Mouse (Mus musculus) heart, adult 11 months (tissue): ENCODE results near the gene Ube2o.
A peak's percentile ranks its signal among the peaks of the same experiment; 100 is the strongest.

ENCODE experiments used
- DNase-seq: peaks from one replicate; pipeline ENCODE4 v3.0.0; 2022

Ube2o gene

DNA sequence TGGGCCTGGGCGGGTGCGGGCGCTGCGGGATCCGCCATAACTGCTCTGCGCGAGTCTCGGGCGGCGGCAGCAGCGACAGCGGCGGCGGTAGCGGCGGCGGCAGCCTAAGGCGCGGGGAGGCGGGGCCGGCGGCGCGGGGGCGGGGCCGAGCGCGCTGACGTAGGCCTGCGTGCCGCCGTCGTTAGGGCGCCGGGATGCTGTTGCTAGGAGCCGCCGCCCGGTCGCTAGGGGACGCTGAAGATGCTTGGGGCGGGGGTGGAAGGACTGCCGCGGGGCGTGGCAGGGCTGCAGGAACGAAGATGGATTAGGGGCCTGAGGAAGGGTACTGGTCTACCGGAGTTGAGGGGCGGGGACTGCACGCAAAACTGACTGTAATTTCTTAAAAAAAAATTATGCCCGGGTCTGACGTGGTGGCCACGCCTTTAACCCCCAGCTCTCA lies at the start of gene Ube2o:
Ube2o (minus strand) TSS at position 72 of the 439 bp plus-strand sequence.
- DNase-seq, result peak; percentile 99

DNA sequence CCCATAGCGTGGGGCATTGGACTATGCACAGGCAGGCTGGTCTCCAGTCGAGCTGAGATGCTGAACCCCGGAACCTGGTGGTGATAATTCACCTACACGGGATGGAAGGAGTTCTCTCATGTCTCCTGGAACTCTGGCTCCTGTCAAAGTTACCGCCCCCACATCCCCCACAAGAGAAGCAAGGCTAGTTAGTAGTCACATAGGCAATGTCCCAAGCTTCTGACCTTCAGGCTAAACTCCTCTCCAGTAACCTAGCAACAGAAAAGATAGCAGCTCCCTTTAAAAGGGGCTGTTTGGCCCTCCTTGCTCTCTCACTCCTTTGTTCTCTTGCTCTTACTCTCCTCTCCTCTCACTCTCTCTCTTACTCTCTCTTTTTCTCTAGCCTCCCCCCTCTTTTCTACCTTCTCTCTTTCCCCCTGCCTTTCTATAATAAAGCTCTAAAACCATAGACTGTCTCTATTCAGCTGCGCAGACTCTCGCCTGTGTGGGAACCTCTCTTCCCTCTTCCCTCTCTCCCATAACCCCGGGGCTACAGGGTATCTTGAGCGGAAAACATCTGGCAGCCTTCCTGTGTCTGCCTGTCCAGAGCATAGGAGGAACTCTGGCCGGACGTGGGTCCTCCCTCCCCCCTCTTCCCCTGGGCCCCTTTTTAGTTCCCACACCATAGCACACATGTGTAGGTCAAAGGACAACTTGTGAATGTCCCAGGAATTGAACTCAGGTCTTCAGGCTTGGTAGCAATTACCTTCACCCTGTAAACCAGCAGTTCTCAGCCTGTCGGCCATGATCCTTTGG lies 49.1 kb upstream of the Ube2o start:
- DNase-seq, result peak; percentile 97

DNA sequence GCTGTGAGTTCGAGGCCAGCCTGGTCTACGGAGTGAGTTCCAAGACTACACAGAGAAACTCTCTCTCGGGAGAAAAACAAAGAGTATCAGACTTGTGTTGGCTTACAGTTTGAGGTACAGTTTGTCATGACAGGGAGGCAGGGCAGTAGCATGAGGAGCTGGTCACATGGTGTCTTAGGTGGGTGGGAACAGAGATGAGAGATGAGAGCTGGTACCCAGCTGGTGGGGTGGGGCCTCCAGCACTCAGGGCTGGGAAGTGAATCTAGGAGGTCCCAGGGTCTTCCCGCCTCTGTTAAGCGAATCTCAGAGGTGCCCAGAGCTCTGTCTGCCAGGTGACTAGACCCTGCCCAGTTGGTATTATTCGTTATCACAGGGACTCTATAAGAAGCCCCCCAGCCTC lies 48.2 kb upstream of the Ube2o start:
- DNase-seq, result peak; percentile 86

DNA sequence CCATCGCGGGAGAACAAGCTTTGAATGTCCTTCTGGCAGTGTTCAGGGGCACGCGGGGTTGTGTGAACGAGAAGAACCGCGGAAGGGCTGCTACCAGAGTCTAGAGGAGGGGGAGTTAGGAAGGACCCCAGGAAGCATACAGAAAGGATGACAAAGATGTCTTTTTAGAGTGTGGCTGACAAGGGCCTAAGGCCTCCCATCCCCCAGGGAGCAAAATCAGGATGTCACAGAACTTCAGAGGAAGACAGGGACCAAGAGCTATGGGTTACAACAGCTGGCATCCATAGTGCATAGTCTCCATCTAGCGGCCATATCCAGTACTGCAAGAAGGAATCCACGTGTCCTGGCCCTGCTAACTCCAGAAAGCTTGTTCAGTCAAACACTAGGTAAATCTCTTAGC lies 47.5 kb upstream of the Ube2o start:
- peak; percentile 98 for DNase-seq

DNA sequence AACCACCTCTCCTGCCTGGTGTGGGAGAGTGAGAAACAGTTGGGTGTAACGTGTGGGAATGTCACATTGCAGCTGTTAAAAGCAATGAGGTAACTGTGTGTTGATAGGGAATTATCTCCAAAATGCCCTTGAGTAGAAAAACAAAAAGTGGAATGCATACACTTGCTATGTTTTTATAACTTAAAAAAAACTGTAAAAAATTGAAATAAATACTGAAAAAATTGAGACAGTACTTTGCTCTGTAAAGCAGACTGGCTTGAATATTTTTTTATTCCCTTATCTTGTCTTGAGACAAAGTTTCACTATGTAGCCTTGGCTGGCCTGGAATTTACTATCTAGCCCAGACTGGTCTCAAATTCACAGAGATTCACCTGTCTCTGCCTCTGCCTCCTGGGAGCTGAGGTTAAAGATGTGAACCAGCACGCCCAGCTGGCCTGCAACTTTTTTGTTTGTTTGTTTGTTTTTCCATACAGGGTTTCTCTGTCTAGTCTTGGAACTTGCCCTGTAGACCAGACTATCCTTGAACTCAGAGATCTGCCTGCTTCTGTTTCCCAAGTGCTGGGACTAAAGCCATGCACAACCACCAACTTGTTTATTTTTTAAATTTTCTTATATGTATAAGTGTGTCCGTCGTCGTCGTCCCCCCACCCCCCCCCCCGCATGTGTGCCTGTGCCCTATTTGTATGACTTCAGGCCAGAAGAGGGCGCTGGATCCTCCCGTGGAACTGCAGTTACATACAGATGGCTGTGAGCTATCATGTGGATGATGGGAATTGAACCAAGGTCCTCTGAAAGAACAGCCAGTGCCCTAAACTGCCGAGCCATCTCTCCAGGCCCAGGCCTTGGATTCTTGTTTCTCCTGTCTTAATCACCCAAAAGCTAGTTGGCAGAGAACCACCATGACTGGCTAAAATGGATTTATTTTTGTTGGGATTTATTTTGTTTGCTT lies 46.1 kb upstream of the Ube2o start:
- peak; percentile 92 for DNase-seq

DNA sequence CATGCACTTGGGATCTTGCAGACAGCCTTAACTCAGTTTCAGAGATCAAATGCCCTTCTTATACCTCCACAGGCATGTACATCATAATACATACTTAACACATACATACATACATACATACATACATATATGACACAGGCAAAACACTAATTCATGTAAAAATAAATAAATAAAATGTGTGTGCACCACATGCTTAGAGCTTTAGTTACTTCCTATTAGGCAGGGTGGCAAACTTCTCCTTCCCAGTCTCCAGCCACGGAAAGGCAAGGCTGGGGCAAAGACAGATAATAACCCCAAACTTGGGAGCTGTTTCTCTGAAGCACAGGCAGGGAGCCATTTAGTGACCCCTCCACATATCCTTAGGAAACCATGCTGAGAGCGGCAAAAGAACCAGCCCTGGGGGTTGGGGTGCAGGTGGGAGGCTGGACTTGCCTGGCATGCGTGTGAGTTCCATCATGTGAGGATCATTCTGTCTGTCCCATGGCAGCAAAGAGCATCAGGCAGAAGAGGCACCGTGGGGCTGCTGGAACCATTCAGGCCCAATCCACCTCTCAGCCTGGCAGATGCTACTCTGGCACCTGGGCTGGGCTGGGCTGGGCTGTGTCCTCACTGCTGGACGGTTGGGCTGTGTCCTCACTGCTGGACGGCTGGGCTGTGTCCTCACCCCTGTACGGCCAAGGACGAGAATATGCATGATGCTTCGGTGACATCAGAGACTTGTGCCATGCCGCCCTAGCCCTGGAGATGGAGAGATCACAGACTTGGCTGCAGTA lies 45.2 kb upstream of the Ube2o start, which contains the start of gene Rhbdf2:
Rhbdf2 (minus strand) TSS at position 721 of the 773 bp plus-strand sequence.
- peak; percentile 91 for DNase-seq

DNA sequence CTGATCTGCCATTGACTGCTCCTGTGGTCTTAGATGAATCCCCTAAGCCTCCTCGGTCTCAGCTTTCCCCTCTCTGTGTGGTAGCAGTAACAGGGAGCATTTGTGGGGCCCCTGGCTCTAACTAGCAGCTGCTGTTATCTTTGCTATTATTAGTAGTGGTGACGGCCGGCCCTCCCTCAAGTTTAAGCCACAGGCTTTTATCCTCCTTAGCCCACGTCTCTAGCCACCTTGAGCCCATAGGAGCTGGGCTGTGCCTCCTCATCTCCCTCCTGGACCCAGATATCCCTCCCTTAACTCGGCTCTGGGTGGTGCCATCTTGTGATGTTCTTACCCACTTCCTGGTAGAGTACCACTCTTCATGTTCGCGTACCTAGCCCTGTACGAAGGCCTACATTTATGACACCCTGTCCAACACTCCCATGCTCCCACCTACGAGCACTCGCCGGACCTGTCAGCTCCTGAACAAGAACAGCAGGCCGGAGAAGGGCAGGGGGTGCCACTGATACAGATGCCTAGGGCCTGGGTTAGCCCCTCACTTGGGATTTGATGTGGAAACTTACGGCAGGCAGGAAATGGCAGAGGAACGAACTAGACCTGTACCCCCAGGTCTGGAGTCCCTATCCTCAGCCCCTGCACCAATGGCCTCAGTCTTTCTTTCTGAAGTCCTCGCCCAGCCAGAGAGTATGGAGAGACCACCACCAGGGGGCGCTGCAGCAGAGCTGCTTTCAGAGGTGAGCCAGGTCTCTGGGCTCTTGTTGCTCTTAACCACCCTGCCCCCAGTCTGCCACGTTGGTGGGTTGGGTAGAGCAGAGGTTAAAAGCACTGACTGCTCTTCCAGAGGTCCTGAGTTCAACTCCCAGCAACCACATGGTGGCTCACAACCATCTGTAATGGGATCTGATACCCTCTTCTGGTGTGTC lies 44.1 kb upstream of the Ube2o start:
- DNase-seq, result peak; percentile 92

DNA sequence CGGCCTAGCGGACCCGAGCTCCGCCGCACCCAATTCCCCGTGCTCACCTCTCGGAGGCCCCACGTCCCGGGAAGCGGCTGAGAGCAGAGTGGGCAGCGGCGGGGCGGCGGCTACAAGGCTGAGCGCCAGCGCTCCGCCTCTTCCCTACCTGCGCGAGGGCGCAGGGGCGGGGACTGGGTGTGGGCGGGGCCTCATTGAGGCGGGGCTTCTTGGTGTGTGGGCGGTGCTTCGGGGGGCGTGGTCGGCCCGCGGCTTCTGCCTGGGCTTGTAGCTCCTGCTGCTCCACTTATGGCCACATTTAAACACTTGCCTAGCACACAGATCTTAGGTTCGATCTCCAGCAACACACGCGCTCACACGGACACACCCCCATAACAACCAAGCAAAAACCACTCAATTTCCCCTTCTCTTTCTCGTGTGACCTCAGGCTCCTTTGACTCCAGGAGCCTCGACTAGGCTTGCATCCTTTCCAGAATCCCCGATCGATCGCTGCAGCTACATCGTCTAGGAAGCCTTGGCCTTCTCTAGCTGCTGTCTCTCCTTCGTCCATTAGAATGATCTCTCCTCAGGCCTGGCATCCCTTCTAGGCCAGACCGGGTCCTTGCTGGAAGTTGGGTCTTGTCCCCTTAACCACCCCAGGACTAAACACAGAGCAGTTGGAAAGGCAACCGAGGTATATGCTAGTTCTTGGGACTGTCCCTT lies 43.0 kb upstream of the Ube2o start:
- DNase-seq, result peak; percentile 98

DNA sequence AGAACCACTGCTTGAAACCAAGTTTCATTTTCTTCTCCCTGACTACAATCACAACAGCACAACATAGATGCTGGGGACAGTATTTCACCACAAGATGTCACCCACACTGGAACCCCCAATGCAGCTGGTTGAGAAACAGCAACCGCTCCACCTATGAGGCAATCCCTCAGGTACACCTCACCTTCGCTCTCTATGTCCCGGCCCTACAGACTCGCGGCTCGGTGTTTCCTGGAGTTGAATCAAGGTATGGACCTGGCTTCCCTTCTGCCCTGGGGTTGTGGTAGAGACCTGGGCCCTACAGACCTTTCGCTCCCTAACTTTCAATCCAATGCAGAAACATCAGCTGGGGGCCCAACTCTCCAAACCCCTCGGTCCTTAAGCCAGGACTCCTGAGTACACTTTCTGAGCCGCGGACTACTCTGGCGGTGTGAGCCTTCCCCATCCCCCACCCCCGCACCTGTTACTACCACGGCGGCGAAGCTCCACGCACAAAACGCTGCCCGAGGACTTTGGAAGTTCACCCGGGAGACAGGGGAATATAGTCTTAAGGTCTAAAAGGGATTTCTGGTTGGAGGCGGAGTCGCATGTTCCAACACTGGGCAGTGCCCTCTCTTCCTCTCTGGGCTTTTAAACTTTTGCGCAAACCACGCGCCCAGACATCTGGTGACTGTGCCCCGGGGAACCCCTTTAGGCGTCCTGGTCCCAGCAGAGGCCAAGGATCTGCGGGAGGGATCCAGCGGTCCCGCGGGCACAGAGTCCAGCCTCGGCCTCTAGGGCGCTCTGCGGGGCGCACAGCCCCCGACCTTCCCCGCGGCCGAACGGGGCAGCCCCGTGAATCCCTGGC lies 42.3 kb upstream of the Ube2o start:
- DNase-seq, result peak; percentile 94

DNA sequence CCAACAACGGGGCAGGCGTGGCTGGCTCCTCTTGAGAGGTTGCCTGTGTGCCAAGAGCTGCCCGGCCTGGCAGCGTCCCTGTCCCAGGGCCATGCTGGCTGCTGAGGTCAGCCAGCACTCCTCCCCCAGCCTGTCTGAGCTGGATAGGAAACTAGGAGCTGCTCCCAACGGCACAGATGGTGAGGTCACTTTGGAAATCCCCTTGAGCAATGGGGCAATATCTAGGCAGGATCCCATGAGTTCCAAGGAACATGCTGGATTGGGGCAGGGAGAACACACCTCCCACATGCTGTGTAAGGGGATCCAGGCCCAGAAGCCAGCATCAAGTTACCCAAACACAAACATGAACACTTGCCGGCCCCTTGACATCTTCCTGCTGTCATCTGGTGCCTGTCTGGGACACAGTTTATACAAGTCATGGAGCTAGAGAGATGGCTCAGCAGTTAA lies 40.0 kb upstream of the Ube2o start:
- peak; percentile 99 for DNase-seq

DNA sequence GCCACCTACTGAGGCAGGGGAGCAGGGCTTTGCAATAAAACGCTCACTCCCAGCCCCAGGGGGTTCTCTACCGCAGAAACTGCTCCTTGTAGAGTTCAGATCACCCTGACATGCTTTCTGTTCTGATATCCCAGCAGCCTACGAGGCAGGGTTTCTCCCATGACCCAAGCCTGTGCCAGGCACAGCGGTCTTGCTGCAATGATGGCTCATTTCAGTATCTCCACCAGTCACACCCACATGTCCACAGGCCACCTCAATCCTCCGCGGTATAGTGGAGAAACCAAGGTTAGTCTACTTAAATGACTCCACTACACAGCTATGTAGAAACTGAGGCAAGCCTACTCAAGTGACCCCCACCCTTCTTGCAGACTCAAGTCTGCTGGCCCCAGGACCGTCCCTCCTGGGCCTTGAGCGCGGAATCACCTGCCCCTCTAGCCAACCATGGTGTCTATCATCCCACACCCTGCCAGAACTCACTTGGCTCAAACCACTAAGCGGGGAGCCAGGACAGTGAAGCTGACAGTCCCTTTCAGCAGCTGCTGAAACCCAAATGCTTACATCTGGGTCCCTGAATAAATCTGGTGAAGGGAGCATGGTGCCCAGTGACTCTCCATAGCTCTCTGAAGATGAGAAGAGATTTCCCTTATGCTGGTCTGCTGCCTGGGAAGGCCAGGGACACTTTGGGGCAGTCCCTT lies 39.5 kb upstream of the Ube2o start:
- no peak for DNase-seq

DNA sequence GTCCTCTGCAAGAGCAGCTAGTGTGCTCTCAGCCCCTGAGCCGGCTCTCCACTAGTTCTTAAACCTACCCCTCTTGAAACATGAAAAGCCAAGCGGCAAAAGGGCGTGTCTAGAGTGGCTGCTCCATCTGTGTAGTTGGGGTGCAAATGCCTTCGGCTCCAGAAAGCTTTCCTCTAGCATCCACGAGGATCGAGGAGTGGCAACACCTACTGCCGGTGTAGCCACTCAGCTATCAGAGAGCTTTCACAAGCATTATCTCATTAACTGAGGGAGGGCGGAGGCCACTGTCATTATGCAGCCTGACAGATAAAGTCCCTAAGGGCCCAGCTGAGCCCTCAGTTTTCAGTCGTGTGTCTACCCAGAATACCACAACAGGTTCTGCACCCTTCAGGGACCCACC lies 38.8 kb upstream of the Ube2o start:
- DNase-seq, result no peak

DNA sequence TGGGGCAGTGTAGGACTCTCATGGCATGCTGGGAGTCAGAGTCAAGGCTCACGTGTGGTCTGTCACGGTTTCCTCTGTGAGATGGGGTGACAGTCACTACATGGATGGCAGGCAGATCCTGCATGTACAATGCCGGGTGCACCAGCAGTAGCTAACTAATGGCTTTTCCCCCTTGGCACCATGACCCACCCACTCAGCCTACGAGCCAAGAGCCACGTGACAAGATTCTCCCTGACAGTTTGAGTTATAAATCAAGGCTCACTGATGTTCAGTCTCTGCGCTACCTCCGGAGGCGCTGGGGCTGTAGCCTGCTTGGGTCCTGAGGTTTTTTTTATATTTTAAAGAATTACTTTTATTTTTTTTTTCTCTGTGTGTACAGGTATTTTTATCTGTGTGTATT lies 38.3 kb upstream of the Ube2o start:
- DNase-seq, result no peak

DNA sequence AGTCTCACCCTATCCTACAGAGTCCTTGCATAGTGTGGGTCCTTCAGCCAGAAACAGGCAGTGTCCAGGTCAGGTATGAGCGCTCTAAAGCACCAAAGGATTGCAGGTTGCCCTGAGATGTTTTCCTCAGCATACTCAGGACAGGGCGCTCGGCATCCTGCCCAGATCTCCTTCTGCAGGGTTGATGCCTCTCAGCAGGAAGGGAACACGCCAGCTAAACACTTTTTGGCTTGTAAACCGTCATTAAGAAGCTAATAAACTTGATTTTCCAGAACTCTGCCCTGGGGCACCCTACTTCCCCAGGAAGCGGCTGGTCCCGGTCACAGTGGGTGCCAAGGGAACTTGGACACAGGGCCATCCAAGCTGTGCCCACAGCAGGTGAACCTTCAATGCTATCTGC lies 37.9 kb upstream of the Ube2o start:
- DNase-seq, result peak; percentile 95

DNA sequence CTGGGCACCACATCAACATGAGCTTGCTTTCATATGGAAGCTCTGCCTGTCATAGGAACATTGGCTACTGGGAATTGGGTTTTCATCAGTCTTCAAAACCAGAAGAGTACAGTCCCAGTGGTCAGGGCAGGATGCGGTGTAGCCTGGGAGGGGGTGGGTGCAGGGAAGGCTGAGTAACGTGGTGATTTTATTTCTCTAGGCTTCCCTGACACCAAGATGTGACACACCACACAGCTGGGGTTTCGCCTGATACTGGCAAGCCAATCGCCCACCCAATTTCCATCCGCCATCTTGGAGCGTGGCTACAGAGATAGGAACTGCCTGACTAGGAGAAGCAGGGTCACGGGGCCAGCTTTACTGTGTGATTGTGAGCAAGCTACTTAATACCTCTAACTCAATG lies 37.4 kb upstream of the Ube2o start:
- no peak for DNase-seq

DNA sequence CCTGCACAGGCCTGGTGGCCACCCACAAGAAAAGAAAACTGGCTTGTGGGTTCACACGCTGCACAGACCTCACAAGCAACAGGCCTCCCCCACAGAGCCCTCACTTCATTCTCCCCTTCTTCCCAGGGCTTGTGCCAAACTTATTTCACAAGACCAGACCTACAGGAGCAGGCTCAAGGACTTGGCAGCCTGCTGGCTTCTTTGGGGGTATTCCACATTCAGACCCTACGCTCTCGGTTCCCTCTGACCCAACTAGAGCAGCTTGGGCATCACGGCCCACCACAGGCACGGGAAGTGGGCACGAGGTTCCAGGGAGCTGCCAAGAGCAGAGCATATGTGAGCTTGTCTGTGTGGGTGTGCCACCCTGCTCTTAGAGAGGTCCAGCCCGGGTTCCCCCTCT lies 36.4 kb upstream of the Ube2o start:
- peak; percentile 96 for DNase-seq

DNA sequence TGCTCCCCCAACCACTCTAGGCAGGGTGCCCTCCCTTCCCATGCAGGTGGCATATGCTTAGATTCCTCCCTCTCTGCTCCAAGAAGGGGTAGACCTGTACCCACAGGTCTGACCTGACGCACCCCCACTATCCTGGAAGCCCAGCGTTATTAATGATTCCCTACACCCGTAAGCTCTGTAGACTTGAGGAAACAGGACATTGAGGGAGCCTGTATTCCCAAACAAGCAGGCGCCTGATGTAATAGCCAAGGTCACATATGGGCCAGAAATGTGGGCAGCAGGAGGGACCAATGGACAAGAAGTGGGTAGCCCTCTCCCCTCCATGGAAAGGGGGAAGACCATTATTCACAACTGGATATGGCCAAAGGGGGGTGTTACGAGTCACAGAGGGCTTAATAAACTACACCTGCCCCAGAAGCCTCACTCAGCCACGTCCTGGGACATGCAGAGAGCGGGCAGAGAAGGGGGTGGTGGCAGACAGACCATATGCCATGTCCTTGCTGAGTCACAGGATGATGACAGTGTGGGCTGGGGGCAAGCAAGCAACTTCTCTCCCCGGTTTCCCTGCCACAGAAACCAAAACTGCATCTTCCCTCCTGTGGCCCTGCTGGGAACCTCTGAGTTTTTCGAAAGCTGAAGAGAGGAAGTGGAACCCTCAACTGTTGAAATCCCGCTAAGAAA lies 35.3 kb upstream of the Ube2o start:
- DNase-seq, result peak; percentile 96

DNA sequence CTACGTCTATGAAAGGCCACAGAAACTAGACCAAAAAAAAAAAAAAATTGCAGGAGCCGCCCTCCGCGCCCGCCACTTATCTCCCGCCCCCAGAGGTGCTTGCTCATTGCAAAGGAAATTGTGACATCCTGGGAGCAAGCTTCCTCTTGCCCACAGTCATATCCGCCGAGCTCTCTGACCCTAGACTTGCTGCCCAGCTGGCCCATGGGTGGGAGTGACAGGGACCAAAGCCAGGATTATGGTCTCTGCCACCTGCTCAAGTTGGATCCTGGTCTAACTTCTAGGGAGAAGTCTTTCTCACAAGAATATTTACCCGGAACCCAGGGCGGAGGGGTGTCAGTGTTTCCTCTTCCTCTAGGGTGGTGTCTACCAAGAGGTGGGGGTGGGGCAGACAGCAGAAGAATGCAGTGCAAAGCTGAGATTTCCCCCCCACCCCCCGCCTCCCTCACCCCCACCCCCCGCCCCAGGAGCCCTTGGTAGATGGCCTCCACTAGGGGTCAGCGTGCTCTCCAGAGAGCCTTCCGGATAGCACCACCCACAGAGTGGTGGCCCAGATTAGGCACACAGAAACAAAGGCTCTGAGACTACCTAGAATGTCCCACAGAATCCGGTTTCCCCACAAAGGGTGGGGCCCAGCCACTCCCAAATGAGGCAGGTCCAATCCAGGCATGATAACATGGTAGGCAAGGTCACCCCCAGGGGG lies 34.6 kb upstream of the Ube2o start:
- peak; percentile 99 for DNase-seq
